Mouse (Mus musculus): ENCODE data around the gene Irs1. TPM values are rescaled to one million over a fixed set of nuclear protein-coding genes. Genes with fewer than 3 reads are reported as not detected.

Gene Irs1
- polyA plus RNA-seq, 1 experiment from 2014 or later: 8.1 TPM

DNA sequence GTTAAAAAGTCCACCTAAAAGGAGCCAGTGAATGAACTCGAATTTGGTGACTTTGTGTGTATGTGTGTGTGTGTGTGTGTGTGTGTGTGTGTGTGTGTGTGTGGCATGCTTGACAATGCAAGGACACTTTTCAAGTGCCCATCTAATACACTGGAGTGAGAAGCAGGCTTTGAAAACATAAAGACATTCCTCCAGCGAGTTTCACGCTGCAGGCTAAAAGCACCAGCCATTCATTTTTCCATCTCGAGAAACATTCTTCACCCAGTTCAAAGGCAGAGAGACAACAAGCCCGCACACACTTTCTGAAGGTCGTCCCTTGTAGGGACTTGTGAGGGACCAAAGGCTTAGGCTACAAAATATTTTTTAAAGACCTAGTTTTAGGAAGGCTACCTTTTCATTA lies 17.7 kb downstream of the Irs1 start:
- no peak overlapping the region for H3K4me2 ChIP-seq
- WGBS: 15% methylated on average over 6 of the region's 6 CpGs
- ATAC-seq (ENCODE audit: low FRiP score): no peak

DNA sequence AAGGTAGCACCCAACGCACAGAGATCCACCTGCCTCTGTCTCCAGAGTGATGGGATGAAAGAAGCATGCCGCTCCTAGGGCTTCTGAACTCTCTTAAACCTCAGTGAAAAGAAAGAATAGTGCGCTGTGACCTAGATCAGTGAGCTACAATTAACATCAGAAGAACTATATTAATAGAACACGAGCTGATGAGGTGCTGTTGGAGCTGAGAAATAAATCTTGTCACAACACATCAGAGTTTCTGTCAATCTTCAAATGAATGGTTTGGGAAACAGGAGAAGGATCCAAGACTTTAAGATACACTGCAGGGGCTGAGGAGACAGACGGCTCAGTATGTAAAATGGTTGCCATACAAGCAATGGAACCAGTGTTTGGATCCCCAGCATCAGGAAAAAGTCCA lies 19.0 kb downstream of the Irs1 start:
- no peak overlapping the region for H3K4me2 ChIP-seq
- H3K27ac ChIP-seq (replicated peaks): no peak overlapping the region
- H3K4me3 ChIP-seq (replicated peaks): no peak overlapping the region
- H3K4me1 ChIP-seq: peaks cover 12% of the 10 kb centered on the region
- no peaks in the 10 kb centered on the region for H3K27me3 ChIP-seq (replicated peaks)
- H3K9ac ChIP-seq (replicated peaks): no peak overlapping the region
- peaks cover 11% of the 10 kb centered on the region; the same call in 1 of the 2 replicates for H3K36me3 ChIP-seq
- no peaks in the 10 kb centered on the region for H3K9me3 ChIP-seq (replicated peaks)
- no peak for ATAC-seq (ENCODE audit: low FRiP score)
- 84% methylated on average over 5 of the region's 5 CpGs for WGBS

More for the DNA sequence above, 17.7 kb downstream of the Irs1 start:
- H3K4me1 ChIP-seq: peaks cover 12% of the 10 kb centered on the region
- H3K9ac ChIP-seq (replicated peaks): no peak overlapping the region
- no peaks in the 10 kb centered on the region for H3K9me3 ChIP-seq (replicated peaks)
- no peaks in the 10 kb centered on the region for H3K27me3 ChIP-seq (replicated peaks)
- peaks cover 18% of the 10 kb centered on the region for H3K36me3 ChIP-seq
- H3K27ac ChIP-seq (replicated peaks): no peak overlapping the region
- no peak overlapping the region for H3K4me3 ChIP-seq (replicated peaks)

DNA sequence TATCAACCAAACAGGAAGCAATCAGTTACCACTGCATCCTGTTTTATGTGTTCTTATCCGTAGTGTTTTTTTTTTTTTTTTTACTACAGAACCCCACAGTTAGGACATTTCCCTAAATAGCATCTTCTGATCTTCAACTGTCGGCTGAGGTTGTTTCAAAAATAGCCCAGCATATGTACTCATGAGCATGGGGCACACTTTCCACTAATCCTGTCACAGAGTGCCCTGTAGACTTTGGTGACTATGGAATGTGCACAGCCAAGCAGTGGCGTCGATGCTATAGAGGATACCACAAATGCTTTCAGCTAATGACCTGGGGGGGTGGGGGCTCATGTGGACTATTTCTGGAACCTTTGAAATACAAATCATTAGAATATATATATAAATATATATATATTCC lies 23.7 kb downstream of the Irs1 start:
- Histone ChIP-seq H3K4me3 (replicated peaks) (no peak overlapping the region), H3K27ac (replicated peaks) (no peak overlapping the region), H3K36me3 (peaks cover 4% of the 10 kb centered on the region; the same call in 1 of the 2 replicates), H3K9ac (replicated peaks) (no peak overlapping the region), H3K9me3 (replicated peaks) (no peaks in the 10 kb centered on the region), H3K4me2 (no peak overlapping the region), H3K4me1 (0 out of 2 replicates have a peak, but pooled peaks cover 2% of the 10 kb centered on the region), H3K27me3 (replicated peaks) (no peaks in the 10 kb centered on the region)
- ATAC-seq (ENCODE audit: low FRiP score): no peak
- 81% methylated on average over 4 of the region's 4 CpGs for whole genome bisulfite sequencing

GRCm38 (mm10) chr1:82262331-82262730 lies 28.9 kb downstream of the Irs1 start:
- H3K9me3 ChIP-seq (replicated peaks): no peaks in the 10 kb centered on the region
- no peak for ATAC-seq (ENCODE audit: low FRiP score)
- H3K4me1 ChIP-seq: peaks cover 19% of the 10 kb centered on the region
- H3K4me2 ChIP-seq: no peak overlapping the region
- no peaks in the 10 kb centered on the region for H3K27me3 ChIP-seq (replicated peaks)
- H3K4me3 ChIP-seq (replicated peaks): no peak overlapping the region
- no peaks in the 10 kb centered on the region for H3K36me3 ChIP-seq
- no peak overlapping the region for H3K27ac ChIP-seq (replicated peaks)
- H3K9ac ChIP-seq (replicated peaks): no peak overlapping the region
- 70% methylated on average over 1 of the region's 1 CpGs for WGBS

- H3K9me3 ChIP-seq (replicated peaks): no peaks in the 10 kb centered on the region
- H3K4me1 ChIP-seq: peaks cover 19% of the 10 kb centered on the region
- H3K9ac ChIP-seq (replicated peaks): no peak overlapping the region
- H3K36me3 ChIP-seq: no peaks in the 10 kb centered on the region
- H3K27ac ChIP-seq (replicated peaks): no peak overlapping the region
- 89% methylated on average over 5 of the region's 5 CpGs for WGBS
- no peak for ATAC-seq (ENCODE audit: low FRiP score)
- no peak overlapping the region for H3K4me2 ChIP-seq
- H3K4me3 ChIP-seq (replicated peaks): no peak overlapping the region
- no peaks in the 10 kb centered on the region for H3K27me3 ChIP-seq (replicated peaks)
These were observed 29.6 kb downstream of the Irs1 start for GRCm38 (mm10) chr1:82261638-82262037.

- 42% methylated on average over 9 of the region's 9 CpGs for WGBS
- no peaks in the 10 kb centered on the region for H3K27me3 ChIP-seq (replicated peaks)
- ATAC-seq (ENCODE audit: low FRiP score): no peak; the same call in 1 of the 2 replicates
- no peak overlapping the region for H3K9ac ChIP-seq (replicated peaks)
- H3K9me3 ChIP-seq (replicated peaks): no peaks in the 10 kb centered on the region
- H3K4me1 ChIP-seq: peaks cover 19% of the 10 kb centered on the region
- H3K36me3 ChIP-seq: no peaks in the 10 kb centered on the region
- H3K27ac ChIP-seq (replicated peaks): no peak overlapping the region
- H3K4me2 ChIP-seq: no peak overlapping the region
- H3K4me3 ChIP-seq (replicated peaks): no peak overlapping the region
These were observed 30.1 kb downstream of the Irs1 start for GRCm38 (mm10) chr1:82261053-82261618.

DNA sequence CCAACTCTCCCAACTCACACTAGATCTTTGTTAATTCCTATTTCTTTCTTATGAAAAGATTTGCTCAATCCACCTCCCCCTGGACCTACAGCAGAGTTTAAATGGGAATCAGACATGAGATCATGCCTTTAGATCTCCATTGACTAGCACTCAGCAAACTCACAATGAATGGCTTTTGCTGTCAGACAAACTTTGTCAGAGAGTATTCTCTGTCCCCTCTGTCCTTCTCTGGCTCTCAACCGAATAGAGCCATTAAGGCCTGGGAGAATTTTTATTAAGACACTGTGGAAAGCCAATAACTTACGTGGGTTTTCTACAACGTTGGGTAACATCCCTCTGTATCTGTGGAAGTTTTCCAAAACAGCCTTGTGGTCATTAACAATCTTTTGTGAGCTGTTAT lies 31.2 kb downstream of the Irs1 start:
- ATAC-seq (ENCODE audit: low FRiP score): no peak
- Histone ChIP-seq H3K36me3 (no peaks in the 10 kb centered on the region), H3K4me1 (peaks cover 19% of the 10 kb centered on the region), H3K9me3 (replicated peaks) (no peaks in the 10 kb centered on the region), H3K4me2 (no peak overlapping the region), H3K27ac (replicated peaks) (no peak overlapping the region), H3K27me3 (replicated peaks) (no peaks in the 10 kb centered on the region), H3K4me3 (replicated peaks) (no peak overlapping the region), H3K9ac (replicated peaks) (no peak overlapping the region)
- 42% methylated on average over 3 of the region's 3 CpGs for WGBS

DNA sequence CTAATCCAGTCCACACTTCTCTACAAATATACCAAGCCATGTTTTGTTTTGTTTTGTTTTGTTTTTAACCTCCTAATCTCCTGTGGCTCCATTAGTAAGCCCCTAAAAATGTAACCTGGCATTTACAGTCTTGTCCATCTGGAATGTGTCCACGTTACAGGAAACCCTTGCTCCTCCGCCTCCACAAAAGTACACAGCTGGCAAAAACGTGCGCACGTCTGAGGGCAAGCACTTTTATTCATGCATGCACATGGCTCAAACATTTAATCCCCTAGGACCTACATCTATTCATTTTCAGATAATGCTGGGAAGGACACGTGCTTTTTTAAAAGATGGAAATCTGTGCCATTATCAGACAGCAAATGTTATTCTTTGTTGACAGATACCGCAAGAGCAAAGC lies 32.9 kb downstream of the Irs1 start:
- no peaks in the 10 kb centered on the region for H3K27me3 ChIP-seq (replicated peaks)
- H3K4me3 ChIP-seq (replicated peaks): no peak overlapping the region
- no peaks in the 10 kb centered on the region for H3K36me3 ChIP-seq
- H3K4me2 ChIP-seq: no peak overlapping the region
- 41% methylated on average over 7 of the region's 7 CpGs for WGBS
- H3K4me1 ChIP-seq: peaks cover 19% of the 10 kb centered on the region
- H3K27ac ChIP-seq (replicated peaks): no peak overlapping the region
- ATAC-seq (ENCODE audit: low FRiP score): no peak
- H3K9ac ChIP-seq (replicated peaks): no peak overlapping the region
- no peaks in the 10 kb centered on the region for H3K9me3 ChIP-seq (replicated peaks)

DNA sequence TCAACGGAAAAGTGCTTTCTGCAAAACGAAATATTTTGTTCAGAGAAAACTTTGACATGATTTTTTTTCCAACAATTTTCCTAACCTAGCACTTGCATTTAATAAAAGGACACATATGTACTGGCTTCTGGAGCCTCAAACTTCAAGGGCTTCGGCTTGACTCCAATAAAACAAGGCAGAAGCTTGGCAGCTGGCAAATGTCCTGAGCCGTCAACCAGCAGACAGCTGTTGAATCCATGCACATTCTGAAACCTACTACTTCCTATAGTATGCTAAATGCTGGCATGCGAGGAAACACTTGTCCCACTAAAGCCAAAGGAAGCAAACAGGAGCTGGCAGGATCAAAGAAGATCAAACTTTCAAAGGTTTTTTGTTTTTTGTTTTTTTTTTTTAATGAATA lies 33.8 kb downstream of the Irs1 start:
- Histone ChIP-seq H3K4me2 (no peak overlapping the region), H3K27me3 (replicated peaks) (no peaks in the 10 kb centered on the region), H3K9ac (replicated peaks) (no peak overlapping the region), H3K36me3 (no peaks in the 10 kb centered on the region), H3K9me3 (replicated peaks) (no peaks in the 10 kb centered on the region), H3K27ac (replicated peaks) (no peak overlapping the region), H3K4me3 (replicated peaks) (no peak overlapping the region), H3K4me1 (peaks cover 17% of the 10 kb centered on the region)
- ATAC-seq (ENCODE audit: low FRiP score): no peak
- 67% methylated on average over 5 of the region's 5 CpGs for WGBS

- Histone ChIP-seq H3K4me3 (replicated peaks) (no peak overlapping the region), H3K9me3 (replicated peaks) (no peaks in the 10 kb centered on the region), H3K9ac (replicated peaks) (no peak overlapping the region), H3K36me3 (no peaks in the 10 kb centered on the region), H3K4me2 (no peak overlapping the region), H3K4me1 (peaks cover 12% of the 10 kb centered on the region), H3K27me3 (replicated peaks) (no peaks in the 10 kb centered on the region), H3K27ac (replicated peaks) (no peak overlapping the region)
- no peak for ATAC-seq (ENCODE audit: low FRiP score)
- 79% methylated on average over 9 of the region's 9 CpGs for WGBS
These were observed 37.3 kb downstream of the Irs1 start for GRCm38 (mm10) chr1:82253789-82254445.

- H3K27ac ChIP-seq (replicated peaks): no peak overlapping the region
- H3K9me3 ChIP-seq (replicated peaks): no peaks in the 10 kb centered on the region
- peaks cover 3% of the 10 kb centered on the region; the same call in 1 of the 2 replicates for H3K4me1 ChIP-seq
- no peak for ATAC-seq (ENCODE audit: low FRiP score)
- no peaks in the 10 kb centered on the region for H3K36me3 ChIP-seq
- H3K27me3 ChIP-seq (replicated peaks): no peaks in the 10 kb centered on the region
- no peak overlapping the region for H3K4me2 ChIP-seq
- 70% methylated on average over 10 of the region's 10 CpGs for WGBS
- no peak overlapping the region for H3K9ac ChIP-seq (replicated peaks)
- H3K4me3 ChIP-seq (replicated peaks): no peak overlapping the region
These were observed 43.8 kb downstream of the Irs1 start for GRCm38 (mm10) chr1:82247221-82247951.

- no peak overlapping the region for H3K4me3 ChIP-seq (replicated peaks)
- H3K4me2 ChIP-seq: no peak overlapping the region
- H3K9ac ChIP-seq (replicated peaks): no peak overlapping the region
- H3K27me3 ChIP-seq (replicated peaks): no peaks in the 10 kb centered on the region
- no peaks in the 10 kb centered on the region for H3K9me3 ChIP-seq (replicated peaks)
- no peaks in the 10 kb centered on the region for H3K36me3 ChIP-seq
- peaks cover 5% of the 10 kb centered on the region; the same call in 1 of the 2 replicates for H3K4me1 ChIP-seq
- no peak overlapping the region for H3K27ac ChIP-seq (replicated peaks)
- WGBS: 81% methylated on average over 5 of the region's 5 CpGs
- no peak for ATAC-seq (ENCODE audit: low FRiP score)
These were observed 46.2 kb downstream of the Irs1 start for GRCm38 (mm10) chr1:82245002-82245401.

Measured in neural tube, embryonic 15.5 days (tissue).